Mouse (Mus musculus) kidney, adult 2 months (tissue): Measurements from ENCODE around the gene Plekhg2.

Experiments used
- CTCF ChIP-seq: fragments of 200-500 bp; conservative IDR thresholded peaks from 2 replicates; pipeline ENCODE4 v1.5.1; 2011; ENCODE audit warnings: low read depth, mild to moderate bottlenecking, control low read depth, low read length, moderate library complexity, mixed read lengths; ENCODE audit not compliant: insufficient read depth, insufficient read length
- POLR2A ChIP-seq: fragments of 200-500 bp; IDR thresholded peaks from one replicate; pipeline ENCODE4 v1.6.1; 2011; ENCODE audit warnings: low read depth, low read length, control low read depth

- TF ChIP-seq CTCF: no peak
- no peak for TF ChIP-seq POLR2A
Observed at GRCm38 (mm10) chr7:28368276-28368920, 4.0 kb downstream of the Plekhg2 start.
